Mouse (Mus musculus) layer of hippocampus, postnatal 36 days (tissue): ENCODE results near the gene Rprml. TPM values are rescaled to one million over a fixed set of nuclear protein-coding genes. Genes with fewer than 3 reads are reported as not detected.
"Not testable (repeated sequence)": the region's sequence is repeated elsewhere in the genome, so short reads cannot be mapped to it uniquely, and the experiment has no call there.

Experiments used
- DNase-seq, 2 experiments: peaks; one replicate each; pipeline ENCODE4 v3.0.0; 2022
- total RNA-seq, 2 experiments: library from RNA; stranded (reverse); gene quantifications; 2 replicates each; pipeline ENCODE4 v1.2.3; 2021

The Rprml gene
- total RNA-seq, 2 experiments from 2014 or later, result 101 to 119 TPM

DNA sequence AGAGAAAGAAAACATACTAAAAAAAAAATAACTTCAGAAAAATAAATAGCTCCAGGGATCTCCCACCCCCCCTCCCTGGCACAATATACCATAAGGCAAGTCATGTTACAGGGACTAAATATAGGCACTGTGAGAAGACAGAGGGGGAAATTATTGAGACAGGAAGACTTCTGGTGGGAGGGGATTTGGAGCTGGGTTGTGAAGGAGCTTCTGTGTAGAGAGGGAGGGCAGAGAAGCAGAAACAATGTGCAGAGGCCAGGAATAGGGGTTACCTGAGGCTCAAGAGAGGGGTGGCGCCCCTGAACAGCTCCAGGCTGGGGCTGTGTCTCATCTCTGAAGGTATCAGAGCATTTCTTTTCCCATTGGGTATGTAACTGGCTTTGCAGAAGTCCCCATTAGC, 16.3 kb downstream of the Rprml start:
- DNase-seq, result no peak

DNA sequence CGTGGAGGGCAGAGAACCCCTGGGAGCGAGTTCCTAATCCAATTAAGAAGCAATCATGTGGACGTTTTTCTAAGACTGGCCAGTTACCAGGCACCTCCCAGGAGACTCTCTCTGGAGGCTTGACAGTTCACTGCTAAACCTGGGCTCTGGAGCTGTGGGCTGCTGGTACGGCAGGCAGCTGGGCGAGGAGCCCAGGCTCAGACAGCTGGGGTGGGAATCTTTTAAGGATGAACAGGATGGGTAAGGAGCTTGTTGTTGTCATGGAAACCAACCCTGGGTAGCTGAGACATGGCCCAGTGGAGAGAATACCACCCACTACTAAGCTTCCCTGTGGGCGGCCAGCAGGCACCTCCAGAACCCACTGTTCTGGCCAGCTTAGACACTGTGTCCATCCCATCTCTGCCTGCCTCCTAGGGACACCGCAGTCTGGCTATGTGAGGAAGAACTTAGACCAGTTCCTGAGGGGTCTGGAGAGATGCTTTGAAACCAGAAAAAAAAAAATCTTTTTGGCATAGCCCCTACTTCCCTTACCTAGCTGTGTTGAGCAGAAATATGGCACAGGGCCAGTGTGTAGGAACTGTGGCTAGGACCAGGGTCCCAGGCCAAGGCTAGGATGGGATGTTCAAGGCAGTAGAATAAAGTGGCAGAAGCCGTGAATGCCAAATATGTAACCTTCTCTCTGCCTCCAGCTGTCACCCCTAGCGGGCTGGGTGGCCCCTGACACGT, 17.0 kb downstream of the Rprml start:
- peak; percentile 69 to 71 for DNase-seq

DNA sequence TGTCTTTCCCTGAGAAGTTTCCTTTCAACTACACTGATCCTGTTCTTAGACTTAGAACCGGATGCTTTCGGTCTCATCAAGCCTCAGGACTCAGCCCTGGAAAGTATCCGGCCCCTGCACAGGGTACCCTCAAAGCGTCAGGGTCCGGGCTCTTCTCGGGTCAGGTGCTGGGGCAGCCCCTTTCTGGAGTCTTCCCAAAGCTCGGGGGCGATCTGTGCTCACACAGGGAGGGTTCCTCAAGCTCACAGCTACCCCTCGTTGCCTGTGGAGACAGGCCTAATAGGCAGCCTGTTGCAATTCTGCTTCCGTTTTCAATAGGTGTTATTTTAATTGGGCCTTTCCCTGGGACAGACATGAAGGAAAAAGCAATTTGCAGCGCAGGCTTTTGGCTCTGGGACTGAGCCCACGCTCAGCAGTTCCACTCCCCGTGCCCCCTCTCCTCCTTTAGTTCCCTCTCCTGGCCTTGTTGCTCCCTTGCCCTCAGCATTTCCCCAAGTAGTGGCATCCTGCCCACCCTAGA, 17.6 kb downstream of the Rprml start:
- no peak for DNase-seq

DNA sequence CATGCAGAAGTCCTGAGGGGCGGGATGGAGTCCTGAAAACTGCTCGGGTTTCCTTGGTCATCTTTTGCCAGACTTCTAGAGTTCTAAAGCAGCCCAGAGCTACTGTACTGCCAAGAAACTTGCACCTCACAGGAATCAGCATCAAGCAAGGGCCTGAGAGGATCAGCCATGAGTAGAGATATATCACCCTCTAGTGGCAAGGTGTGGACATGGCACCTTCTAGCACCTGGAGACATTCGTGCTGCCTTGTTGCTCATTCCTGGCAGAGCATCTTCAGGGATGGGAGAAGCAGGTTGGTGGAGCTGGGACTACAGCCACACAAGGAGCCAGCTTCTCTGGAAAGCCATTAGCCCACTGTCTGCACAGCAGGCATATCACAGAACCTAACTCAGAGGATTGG, 26.2 kb downstream of the Rprml start:
- DNase-seq, result peak; percentile 56 to 65

DNA sequence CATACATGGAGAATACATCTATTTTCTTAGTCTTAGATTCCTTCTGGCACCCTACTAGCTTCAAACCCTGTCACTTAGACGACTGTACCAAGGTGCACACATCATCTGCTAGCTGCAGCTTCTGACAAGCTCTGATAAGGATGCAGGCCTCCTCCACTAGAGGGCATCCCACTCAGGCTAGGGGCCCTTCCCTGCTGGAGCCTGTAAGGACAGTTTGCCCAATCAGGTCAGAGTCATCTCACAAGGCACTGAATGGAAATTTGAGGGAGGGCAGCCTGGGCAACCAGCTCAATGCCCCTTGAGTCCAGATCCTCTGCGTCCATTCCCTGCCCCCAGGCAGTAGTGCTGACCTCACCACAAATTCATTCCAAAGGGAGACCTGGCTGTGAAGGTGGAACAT, 27.7 kb downstream of the Rprml start:
- not testable (repeated sequence) for DNase-seq

DNA sequence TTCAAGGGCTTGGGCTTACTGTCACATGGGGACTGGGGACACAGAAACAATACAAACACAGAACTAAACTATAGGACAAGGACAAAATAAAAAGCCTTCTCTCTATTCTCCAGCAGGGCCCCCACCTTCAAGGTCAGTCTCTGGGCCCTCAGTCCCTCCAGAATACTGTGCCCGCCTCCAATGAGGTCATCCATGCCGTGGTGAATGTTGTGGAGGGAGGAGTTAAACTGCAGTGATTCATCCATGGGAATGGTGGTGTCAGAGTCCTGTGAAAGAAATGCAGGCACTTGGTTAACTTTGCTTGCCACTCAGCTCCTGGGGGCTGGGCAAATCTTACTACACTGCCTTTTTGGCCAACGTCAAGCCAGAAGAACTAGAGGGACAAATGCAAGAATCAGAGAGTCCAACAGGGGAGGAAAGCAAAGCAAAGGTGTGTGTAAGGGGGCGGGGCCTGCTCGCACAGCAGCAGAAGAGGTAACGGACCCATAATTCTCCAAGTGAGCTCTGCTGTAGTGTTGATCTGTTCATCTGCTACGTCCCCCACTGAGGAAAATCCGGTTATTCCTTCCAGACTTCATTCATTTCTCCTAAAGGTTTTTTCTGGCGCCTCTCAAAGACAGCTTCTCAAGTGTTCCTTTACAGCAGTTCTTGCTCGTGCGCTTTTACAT, 34.4 kb downstream of the Rprml start:
- DNase-seq, result no peak

DNA sequence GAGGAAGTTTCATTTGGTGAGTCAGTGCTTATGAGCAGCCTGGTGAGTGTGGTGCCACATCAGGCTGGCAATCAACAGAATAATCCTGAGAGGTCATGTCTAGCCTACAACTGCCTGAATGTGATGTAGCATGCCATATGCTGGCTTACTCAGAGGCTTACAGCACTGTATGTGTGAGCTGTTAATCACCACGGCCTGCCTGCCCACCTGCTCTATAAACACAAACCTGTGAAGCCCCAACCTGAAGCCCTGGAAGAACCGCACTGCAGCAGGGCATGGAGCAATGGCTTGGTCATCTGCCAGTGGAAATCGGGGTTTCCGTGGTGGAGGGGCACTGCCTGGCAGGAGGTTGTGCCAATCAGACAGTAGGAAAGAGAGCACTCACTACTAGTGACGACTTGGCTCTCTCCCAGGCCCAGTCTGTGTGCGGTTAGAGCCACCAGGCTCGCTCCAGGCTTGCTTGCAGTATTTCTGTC, 35.9 kb downstream of the Rprml start:
- peak; percentile 49 to 68 for DNase-seq

DNA sequence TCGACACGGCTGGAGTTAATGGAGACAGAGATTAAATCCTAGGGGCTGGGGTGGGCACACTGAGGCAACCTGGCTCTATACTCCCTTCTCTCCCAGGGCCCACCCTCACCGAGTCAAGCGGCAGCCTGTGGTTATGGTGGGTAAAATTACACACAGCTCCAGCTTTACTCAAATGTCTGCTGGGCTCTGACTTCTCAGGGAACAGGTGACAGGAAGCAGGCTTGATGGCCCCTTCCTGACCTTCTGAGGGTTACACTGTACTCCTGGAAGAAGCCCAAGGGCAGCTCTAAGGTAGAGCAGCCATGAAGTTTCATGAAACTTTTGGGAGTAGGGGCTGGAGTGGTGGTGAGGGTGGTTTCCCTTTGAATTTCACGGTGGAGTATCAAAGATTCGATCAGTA, 37.3 kb downstream of the Rprml start:
- no peak for DNase-seq

DNA sequence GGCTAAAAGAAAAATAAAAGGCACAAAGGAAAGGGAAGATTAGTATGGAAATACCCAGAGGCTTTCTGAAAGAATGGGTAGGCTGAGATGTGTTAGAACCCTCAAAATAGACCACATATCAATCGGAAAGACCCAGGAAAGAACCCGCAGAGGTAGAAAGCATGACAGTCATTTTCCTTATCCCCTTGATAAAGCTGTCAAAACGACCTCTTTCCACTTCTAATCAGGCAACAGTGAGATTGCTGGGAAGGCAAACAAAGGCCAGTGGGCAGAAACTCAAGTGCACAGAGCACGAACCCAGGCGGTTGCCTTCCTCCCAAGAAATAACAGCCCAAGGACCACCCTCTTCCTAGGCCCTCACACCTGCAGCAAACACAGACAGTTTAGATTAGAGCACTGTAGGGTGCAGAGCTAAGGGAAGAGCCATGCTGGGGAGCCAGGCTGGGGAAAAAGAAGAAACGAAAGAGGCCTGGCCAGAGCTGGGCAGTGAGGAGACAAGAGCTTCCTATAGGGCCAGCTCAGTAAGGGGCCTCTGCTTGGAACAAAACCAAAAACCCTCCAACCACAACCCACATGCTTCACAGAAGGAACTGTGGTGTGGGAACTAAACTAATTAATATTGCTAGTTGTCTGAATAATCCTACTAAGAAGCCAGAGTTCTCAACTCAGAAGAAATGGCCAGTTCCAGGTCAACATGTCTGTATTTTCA, 39.1 kb downstream of the Rprml start:
- no peak for DNase-seq

DNA sequence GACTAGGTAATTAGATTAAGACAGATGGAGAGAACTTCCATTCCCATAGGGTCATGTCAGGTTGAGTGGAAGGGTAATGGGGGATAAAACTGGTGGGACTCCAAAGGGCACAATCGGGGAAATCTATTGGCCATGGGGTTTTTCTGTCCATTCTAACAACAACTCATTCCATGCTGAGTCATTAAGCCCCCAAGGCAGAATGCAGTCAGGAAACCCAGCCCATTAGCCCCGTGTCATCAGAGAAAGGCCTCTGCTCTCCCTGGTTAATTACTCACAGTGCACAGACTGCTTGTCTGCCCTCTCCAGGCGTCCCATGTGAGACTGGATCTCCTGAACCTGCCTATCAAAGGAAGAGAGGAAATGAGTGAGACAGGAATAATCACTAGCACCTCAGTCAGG, 39.6 kb downstream of the Rprml start:
- DNase-seq, result no peak

DNA sequence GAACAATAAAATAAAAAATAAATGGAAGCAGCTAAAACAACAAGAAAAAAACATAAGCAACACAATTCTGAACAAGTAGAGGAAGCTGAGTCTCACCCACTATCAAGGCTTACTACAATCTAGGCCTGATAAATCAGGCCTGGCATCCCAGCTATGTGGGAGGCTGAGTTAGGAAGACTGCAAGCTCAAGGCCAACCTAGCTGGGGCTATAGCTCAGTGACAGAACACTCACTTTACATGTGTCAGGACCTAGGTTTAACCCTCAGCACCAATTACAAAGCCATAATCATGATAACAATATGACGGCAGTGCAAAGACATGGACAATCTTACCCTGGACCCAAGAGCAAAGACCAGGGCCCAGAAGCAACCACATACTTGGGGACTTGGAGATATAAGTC, 41.7 kb downstream of the Rprml start:
- DNase-seq, result no peak

DNA sequence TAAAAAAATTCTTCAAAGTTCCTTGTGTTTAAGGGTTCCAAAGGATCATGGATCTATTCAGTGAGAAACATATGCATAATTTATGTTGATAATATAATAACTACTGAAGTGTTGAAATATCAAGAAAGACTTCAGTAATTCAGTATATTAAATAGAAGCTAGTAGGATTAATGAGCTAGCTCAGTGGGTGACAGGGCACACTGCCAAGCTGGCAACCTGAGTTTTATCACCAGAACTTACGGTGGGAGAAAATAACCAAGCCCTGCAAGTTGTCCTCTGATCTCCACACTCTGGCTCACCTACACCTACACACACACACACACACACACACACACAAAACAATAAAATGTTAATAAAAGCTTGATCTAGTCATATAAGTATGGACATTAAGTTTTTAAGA, 43.9 kb downstream of the Rprml start:
- no peak for DNase-seq

DNA sequence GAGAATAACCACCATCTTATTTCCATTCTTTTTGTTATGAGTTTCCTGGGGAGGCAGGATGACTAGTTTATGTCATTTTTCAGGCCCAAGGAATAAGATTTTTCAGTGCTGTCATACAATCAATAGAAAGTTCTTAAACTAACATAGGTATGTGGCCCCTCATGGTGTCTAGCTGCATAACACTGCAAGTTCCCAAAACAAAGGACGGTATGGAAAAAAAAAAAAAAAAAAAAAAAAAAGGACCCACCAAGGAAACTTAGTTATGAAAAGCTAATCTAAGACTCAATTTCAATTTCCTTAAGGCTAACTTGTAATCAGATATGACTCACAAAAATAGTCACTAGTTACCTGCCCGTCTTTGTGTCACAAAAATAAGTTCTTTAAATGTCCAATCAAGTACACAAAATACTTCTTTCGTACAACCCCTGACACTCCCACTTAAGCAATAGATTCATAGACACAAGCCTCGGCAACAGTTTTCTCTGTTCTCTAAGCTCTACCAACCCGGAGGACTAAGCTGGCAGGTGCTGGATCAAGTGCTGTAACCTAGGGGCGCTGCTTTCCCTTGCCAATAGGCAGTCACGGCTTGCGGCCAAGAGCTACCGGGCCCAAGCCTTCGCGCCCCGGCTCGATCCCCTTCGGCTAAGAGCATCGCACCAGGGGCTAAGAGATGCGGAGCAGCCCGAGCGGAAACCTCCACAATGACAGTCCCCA, 47.6 kb downstream of the Rprml start:
- DNase-seq, result no peak

DNA sequence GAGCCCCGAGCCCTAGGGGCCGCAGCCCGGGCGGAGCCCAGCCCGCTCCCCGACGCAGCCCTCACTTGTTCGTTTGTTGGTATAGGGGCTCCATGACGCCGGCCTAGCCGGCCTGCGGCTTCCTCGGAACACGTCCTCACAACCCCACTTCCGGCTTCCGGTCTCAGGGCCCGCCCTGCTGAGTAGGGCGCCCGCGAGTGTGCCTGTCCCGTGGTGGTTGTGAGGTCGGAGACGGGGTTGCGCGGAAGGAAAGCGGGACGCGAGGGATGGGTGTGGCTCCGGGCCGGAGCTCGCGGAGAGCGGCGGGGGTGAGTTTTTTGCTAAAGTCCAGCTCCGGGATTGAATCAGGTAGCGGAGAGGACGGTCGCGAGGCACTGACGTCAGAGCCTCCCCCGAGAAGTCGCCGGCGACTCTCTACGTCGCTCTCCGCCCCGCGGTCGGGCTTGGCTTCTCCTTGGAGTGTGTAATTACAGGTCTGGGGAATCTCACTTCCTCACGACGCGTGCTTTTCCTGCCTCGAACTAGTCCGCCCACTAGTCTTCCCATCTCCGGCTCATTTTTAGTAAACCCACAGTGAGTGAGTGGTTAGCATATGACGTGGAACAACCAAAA, 48.3 kb downstream of the Rprml start, which contains the start of gene Gosr2:
Gosr2 (minus strand) TSS at position 334 of the 612 bp plus-strand sequence.
- peak; percentile 90 to 93 for DNase-seq

DNA sequence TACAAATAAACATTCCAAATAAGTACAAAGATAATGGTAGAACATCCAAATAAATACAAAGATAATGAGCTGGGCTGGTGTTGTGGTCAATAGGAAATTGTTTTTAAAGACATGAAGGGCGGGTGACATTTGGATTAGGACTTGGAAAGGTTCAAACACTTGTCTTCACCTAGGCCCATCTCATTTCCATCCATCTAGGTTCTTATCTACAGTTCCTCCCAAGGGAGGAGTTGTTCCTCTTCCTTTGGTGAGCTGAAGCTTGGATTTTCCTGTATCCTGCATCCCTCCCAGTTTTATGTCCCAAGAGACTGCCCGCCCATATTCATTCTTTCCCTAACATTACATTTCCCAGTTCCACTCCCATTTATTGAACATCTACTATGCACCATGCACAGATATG, 48.9 kb downstream of the Rprml start:
- no peak for DNase-seq

Other genes starting within 250 kb of the Rprml start
- gene Plekhm1, start 236.9 kb upstream of the Rprml start, total RNA-seq, result 10 to 100 TPM; 18.8 to 20.6 TPM
- gene Lrrc37a, start 145.0 kb upstream of the Rprml start, total RNA-seq, result not detected
- gene Gm884, start 28.4 kb upstream of the Rprml start, total RNA-seq, result not detected
- not detected for gene Lyzl6, start 10.7 kb upstream of the Rprml start, total RNA-seq
- 10 to 100 TPM; 63.5 to 64.6 TPM for gene Gosr2, start 48.3 kb downstream of the Rprml start, total RNA-seq
- under 1 TPM; 0.38 to 0.57 TPM for gene Wnt9b, start 100.3 kb downstream of the Rprml start, total RNA-seq
- 1 to 10 TPM; 1.5 to 1.8 TPM for gene Wnt3, start 124.6 kb downstream of the Rprml start, total RNA-seq